Mouse (Mus musculus): ENCODE results near the gene 1600015I10Rik.

- no peak for TF ChIP-seq POLR2A (IDR thresholded peaks at IDR 0.05; ENCODE audit: borderline replicate concordance, extremely low read depth, insufficient read depth, insufficient read length, poor library complexity, severe bottlenecking)
- TF ChIP-seq CTCF (IDR thresholded peaks at IDR 0.05; ENCODE audit: borderline replicate concordance, extremely low read depth, insufficient read depth, insufficient read length) = peak; percentile 45; the same call in 1 of the 2 replicates
Measured at GRCm38 (mm10) chr6:48958053-48958452, 28.4 kb downstream of the 1600015I10Rik start.
